Mouse (Mus musculus): ENCODE measurements around the gene Agbl4.

Gene Agbl4

DNA sequence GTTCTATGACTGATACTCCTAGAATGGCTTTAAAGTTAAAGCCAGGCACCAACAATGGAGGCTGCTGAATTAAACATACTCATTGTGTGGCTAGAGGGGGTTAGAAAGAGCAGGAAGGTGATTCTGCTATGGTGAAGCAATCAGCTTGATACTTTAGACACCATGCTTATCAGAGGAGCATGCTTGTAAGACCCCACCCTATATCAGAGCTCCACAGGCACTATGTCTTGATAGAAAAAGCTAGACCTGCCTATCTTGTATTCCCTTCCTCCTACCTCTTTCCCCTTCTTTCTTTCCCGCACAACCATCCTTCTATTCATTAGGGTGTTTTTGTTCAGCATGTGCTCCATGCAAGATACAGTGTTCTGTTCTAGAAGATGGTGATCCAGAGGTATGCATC, 1104.0 kb downstream of the Agbl4 start:
- DNase-seq (ENCODE audit: low spot score), result no peak

DNA sequence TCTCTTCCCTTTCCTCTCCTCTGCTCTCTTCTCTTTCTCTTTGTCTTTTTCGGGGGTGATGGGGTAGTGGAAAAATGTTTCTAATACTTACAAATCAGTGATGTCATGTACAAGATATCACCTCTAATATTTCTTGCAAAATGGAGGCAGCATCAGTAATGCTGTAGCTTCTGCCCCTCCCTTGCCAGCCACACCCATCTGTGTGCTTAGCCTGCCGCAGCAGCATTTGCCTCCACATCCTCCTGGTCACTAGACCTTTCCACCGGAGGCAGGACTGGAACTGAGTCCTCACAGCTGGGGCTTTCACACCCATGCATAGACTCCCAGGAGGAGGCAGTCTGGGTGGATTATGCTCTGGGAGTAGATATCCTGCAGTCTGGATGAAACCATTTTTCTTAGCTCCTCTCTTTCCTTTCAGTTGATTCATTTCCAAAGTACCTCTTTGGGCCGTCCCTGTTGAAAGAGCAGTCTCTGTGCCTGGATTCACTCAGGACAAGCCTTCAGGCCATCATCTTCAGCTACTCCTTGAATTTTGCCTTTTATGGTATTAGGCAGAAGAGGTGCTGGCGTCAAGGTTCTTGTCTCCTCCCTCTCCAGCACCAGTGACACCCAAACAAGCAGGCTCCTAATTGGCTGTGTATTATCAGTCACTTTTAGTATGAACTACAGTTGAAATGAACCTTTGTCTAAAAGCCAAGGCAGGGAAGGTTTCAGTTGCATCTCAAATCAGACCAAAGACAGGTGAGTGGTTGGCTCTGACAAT, 1105.7 kb downstream of the Agbl4 start:
- DNase-seq (ENCODE audit: low spot score), result no peak

DNA sequence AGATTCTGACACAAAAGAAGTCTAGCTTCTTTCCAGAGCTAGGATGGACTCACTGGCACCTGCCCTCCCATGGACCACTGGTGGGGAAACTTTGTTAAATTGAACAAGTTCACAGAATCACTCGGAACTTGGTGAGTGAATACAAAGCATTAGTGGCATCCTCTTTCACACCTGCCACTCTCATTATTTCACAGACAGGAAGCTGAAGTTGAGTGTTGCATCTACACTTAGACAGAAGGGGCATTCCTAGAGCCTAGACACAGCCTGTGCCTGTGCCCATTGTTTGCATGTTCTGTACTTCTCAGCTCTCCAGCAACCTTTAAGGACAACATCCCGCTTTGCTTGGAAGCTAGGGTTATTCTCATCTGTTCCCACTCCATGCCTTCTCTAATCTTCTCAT, 1107.5 kb downstream of the Agbl4 start:
- no peak for DNase-seq (ENCODE audit: low spot score)

DNA sequence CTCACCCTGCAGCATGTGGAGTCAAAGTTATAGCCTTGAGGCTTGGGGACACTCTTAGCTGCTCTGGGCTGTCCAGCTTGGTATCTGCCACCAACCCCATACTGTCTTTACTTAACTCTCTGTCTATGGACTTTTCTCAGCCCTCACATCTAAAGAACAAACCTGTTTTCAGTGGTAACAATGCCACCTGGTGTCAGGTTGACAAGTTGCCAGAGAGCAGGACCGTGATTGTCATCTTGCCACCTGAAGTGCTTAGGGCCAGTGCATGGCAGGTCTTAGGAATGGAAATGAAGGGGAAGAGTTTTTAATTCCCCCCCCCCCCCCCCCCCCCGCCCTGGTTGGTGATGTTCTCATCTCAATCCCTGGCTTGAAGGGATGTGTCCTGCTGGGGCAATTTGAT, 1112.7 kb downstream of the Agbl4 start:
- no peak for DNase-seq (ENCODE audit: low spot score)

DNA sequence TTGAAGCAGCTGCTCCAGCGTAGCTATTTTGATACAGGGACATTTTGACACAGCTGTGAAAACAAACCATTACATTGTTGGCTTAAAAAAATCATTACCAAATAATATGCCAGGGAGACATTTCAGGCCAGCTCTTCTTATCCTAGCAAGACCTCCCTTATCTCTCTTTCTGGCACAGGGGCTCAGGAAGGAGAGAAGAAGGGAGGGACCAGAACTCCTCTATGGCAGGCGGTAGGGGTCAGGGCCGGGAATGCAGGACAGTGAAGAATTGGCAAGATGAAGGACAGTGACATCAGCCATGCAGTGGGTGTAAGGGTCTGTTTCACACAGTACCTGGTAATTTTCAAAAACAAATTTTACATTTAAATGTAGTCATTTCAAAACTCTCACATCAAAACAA, 1116.5 kb downstream of the Agbl4 start:
- no peak for DNase-seq (ENCODE audit: low spot score)

DNA sequence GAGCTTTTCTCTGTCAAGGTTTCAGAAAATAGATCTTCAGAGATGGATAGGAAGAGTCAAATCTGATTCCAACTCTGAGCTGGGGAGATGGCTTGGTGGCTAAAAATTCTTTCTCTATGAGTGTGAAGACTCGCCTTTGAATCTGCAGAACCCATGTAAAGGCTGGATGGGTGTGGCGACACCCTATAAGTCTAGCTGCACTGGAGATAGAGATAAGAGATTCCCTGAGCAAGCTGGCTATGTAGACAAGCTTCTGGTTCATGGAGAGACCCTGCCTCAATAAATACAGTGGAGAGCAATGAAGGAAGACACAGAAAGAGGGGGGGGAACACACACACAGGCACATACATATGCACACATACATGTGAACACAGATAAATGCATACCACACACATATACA, 1118.7 kb downstream of the Agbl4 start:
- no peak for DNase-seq (ENCODE audit: low spot score)

DNA sequence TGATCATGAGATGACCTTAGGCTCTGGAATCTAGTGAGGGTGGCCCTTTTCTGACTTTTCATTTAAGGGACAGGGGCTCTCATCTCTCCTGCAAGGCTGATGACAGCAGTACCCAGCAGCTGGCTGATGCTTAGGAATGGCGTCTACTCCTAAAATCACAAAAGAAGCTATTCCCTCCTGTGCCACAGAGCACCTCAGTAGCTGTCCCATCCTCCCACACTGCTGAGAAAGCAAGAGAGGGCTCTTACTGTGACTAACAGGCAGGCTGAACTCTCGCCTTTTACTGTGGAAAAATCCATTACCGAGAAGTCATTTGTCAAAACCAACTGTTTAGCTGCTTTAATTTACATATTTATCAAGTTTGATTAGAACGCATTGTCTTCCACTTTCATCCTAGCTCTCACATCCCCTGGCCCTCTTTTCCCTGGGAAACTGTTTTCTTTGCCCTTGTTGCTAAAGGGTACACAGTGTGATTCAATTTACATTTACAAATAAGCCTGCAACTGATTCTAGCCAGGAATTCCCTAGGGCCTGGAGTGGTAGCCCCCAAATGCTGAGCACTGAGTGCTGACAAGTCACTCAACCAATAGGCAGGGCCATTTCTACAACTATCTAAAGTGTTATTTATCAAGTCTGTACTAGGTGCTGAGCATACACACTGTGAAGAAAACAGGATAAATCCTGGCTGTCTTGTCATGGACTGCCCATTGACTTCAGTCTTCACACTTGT, 1119.8 kb downstream of the Agbl4 start:
- no peak for DNase-seq (ENCODE audit: low spot score)

DNA sequence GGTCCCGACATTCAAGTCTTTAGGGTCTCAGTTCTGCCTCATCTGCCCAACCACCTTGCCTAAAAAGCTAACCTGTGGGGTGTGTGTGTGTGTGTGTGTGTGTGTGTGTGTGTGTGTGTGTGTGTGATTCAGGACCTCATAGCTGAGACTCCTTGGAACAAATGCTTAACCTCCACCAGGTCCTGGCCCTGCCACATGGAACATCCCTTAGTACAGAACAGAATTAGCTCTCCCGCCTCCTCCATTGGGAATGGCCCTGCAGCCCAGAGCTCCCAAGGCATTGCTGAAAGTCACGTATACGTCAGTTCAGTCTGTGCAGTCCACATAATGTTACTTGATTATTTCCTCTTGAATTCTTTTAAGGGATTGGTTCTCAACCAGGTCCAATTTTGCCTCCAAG, 1120.7 kb downstream of the Agbl4 start:
- no peak for DNase-seq (ENCODE audit: low spot score)

DNA sequence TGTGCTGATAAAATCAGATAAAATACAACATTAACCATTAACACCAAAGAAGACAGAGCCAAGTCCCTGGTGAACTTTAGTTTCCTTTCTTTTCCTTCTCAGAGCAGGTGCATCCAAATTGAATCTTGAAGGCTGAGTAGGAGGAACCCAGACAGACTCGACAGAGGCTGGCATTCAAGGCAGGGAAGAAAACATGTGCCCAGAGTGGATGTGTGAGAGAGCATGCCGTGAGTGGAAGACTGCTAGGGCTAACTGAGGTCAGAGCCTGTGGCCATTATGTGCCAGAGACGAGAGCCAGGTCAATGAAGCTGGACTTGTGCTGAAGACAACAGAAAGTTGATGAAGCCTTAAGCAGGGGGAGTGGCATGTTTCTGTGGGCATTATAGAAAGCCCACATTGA, 1121.8 kb downstream of the Agbl4 start:
- no peak for DNase-seq (ENCODE audit: low spot score)

DNA sequence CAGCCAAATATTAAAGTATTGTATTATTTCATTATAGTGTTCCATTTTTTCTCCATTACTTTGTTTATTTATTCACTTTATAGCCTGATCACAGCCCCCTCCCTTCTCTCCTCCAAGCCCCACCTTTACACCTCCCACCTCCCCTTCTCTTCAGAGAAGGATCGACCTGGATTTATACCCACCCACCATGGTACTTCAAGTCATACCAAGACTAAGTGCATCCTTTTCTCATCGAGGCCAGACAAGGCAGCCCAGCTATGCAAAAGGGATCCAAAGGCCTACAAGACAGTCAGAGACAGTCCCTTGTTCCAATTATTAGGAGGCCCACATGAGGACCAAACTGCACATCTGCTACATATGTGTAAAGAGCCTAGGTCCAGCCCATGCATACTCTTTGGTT, 1122.5 kb downstream of the Agbl4 start:
- no peak for DNase-seq (ENCODE audit: low spot score)

DNA sequence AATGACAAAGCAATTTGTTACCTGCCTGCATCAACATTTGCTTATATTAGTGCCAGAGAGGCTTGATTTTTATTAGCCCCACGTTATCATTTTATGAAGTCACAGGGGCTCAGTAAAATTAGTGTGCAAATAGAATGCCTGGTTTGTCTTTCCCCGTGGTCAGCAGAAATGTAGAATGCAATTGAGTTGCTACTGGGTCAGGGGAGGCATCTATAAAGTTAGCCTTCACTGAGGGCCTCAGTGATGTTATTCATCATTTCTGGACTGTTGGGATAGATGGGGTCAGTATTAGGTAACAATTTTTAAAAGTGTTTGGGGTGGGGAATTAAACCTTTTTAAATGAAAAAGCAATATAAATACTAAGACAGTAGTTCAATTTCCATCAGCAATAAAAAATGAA, 1125.5 kb downstream of the Agbl4 start:
- no peak for DNase-seq (ENCODE audit: low spot score)

DNA sequence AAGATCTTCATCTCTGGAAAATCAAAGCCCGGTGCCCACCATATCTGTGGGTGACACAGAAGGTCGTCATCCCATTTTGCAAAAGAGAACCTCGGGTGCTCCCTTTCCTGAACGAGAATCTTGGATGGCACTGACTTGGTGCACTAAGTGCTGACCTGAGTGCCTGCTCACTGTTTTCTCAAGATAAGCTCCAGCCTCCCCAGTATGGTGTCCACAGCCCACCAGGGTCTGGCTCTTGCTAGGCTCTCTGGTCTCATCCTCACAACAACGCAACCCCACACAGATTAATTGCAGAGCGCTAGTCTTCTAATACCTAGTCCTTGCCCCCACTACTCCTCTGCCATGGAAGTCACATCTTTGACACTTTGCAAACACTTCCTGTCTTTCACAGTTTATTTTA, 1131.5 kb downstream of the Agbl4 start:
- DNase-seq (ENCODE audit: low spot score), result no peak

DNA sequence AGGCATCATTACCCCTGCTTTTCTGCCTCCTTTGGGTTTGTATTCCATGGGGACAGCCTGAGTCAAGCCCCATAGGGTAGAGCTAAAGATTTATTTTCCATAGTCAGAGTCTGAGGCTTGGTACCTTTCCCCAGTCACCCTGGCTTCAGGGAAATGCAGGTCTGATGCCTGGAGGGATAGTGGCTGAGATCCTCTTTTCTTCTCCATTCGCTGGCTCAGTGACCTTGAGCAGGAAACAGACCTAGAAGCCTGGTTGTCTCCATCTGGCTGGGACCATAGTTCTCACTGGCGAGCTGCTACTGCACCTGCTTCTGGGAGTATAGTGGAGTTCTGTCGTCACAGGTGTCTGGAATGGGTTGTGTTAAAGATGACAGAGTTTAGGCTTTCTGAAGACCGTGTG, 1132.5 kb downstream of the Agbl4 start:
- no peak for DNase-seq (ENCODE audit: low spot score)

DNA sequence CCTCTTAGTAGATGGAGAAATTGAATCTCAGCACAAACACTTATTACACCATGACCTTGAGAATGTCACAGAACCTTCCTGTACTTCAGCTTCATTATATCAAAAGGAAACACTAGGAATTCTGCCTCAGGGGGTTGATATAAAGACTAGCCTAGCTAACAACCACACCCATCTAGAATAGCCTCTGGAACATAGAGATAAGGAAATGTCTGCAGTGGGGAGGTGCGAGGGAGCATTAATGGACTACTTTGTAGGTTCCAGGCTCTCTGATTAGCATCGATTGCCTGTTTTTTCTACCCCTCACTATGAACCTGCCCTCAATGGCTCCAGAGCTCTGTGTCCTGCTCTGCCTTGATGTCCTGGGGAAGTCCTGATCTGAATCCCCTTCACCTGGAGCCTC, 1133.1 kb downstream of the Agbl4 start:
- DNase-seq (ENCODE audit: low spot score), result no peak

DNA sequence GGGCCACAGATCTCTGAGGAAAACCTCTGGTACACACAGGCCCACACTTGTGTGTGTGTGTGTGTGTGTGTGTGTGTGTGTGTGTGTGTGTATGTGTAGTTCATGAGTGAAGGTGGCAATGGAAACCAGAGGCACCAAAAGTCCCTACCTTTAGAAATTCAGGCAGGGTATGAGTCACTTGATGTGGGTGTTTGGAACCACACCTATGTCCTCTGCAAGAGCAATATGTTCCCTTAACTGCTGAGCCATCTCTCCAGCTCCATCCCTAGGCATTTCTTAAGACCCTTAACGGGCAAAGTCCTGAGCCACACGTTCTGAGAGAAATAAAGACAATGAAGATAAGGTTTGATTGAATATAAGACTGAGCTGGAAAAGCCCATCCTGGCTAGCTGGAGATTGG, 1147.2 kb downstream of the Agbl4 start:
- no peak for DNase-seq (ENCODE audit: low spot score)

DNA sequence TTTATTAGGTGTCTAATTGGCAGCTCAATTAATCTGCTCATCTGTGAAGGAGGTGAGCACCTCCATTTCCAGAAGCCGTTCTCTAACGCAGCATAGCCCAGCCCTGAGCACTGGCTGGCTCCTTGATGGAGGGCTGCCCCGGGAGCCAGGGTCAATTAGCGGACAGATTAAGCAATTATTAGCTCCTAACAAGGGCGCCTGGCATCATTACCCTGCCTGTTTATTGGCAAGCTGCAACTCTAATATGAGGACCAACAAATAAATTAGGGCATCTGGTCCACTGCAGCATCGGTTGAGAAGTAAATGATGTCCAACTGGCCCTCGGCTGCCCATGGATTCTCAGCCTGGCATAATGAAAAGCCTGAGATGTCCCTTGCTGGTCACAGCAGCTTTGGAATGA, 1148.5 kb downstream of the Agbl4 start:
- no peak for DNase-seq (ENCODE audit: low spot score)

DNA sequence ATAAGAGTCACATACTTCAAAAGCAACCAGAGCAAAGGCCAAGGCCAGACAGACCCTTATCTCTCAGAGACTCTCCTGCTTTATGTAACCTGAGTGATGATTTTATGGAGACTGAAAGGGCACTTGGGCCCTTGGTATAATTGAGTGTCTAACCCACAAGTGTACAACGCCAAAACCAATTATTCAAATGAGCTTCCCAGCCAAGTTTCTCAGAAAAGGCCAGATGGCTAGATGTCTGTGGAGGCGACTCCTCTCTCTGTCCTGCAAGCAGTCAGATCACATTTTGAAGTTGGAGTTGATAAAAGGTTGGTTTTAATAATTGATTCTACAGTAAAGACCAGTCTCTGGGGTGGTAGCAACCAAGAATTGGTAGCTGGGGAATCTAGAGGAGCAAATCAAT, 1158.0 kb downstream of the Agbl4 start:
- no peak for DNase-seq (ENCODE audit: low spot score)

DNA sequence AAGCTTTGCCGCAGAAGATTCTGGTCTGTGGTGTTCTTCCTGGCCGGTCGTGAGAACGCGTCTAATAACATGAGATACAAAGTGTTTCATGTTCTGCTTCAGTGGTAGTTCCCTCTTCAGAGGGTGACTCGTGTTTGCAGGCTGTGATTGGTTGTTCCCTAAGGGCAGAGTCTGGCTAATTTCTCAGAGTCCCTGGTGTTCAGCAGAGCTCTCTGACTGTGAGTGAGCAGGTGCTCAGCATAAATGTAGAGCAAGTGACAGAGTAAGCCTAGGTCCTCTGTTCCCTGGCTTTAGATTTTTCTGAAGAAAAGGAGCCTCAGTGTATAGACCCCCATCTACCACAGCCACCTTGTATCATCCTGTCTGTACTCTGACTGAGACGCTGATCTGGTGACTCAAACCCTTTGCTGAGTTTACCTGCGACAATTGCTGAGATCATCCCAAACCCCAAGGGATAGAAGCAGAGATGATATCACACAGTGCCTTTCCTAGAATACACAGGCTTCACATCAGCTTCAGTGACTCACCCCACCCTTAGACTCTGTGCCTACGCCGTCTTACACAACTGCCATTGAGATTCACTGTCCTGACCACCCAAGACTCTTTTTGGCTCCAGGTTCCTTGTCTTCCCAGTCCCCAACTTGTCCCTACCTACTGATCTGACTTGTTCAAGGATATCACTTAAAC, 1179.8 kb downstream of the Agbl4 start:
- DNase-seq (ENCODE audit: low spot score), result no peak

DNA sequence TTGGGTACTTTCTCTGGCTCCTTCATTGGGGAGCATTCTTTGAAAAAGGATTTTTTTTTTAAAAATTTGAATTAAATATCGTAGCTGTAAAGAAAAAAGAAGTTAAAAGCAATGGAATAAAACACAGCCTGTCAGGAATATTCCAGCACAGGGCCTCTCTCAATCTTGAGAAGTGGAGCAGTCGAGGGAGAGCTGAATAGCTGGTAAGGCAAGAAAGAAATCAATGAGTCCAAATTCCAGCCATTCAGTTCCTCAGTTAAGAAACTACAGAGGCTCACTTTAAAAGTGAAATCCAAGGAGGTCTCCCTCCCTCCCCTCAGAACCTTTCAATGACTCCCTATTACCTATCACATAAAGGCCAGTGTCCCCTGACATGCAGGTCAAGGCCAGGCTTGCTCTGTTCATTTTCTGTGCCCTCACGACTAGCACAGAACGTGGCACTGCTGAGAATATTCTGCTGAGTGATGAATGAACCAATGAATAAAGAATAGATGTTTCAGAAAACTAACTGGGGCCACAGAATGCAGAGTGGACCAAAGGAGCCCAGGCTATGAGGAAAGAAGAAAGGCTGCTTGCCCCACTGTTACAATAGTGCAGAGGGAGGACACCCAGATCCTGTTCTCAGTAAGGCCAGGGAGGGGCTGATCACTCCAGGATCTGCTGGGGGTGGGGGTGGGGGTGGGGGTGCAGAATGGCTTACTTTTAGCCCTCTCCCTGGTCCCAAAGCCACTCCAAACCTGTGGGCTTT, 1181.8 kb downstream of the Agbl4 start:
- DNase-seq (ENCODE audit: low spot score), result no peak

DNA sequence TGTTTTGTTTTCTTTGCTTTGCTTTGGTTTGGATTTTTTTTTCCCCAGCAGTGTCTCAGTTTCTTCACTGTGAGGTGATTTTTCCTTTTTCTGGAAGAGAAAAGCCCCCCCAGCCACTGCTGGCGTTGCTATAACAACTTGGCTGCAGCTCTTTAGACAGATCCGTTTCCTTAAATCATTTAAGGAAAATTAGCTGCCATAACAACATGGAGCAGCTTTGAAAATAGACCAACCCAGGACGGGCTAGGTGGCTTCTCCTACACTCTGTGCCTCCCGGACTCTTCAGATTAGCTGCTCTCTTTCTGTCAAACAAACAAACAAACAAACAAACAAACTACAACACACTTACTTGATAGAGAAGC, 1182.4 kb downstream of the Agbl4 start:
- DNase-seq (ENCODE audit: low spot score), result no peak

DNA sequence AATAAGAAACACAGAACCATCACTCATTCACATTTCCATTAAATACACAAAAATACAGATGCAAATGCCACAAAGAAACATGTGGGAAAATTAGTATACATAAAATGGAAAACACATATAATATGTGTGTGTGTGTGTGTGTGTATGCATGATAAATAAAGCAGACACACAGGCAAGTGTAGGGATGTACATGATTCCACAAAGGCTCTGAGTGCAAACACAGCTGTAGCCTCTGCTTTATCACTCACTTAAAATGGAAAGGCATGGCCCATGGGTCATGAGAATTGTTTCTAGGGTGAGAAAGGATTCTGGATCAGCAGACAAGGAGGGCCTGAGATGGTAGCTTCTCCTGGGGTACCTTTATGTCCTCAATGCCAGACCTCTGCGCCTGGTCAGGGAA, 1182.8 kb downstream of the Agbl4 start:
- DNase-seq (ENCODE audit: low spot score), result no peak

DNA sequence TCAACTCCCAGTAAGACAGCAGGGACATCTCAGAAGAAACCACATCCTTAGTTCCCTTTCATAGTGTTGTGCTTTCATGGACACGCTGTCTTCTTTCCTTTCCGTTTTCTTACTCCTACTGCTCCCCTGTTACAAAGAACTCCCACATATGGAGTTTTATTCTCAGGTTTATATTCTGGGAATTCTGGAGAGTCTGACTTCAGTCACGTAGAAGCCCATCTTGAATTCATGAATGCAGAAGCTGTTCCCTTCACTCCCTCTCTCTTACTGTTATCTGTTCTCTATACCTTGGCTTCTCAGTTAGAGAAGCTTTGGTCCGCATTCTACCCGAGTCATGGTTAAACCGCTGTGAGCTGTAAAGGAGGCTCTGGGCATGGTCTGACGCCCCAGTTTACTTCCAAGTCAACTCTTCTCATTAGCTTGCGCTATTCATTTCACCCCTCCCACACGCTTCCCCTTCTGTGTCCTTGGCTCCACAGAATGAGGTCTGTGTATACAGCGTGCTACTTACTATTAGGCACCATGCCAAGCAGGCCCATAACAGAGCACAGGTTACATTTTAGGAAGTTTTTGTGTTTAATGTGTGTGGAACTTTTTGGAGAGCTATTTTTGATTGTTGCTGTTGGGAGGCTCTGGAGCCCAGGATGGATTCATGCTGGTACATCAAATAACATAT, 1186.2 kb downstream of the Agbl4 start:
- DNase-seq (ENCODE audit: low spot score), result no peak

Measured in ovary, postnatal 36 days (tissue).